Mouse (Mus musculus): Measurements from ENCODE around the gene Tmprss5. TPM values are rescaled to one million over a fixed set of nuclear protein-coding genes. Genes with fewer than 3 reads are reported as not detected.

The Tmprss5 gene
- polyA plus RNA-seq, 1 experiment from 2014 or later, result 0.96 TPM

DNA sequence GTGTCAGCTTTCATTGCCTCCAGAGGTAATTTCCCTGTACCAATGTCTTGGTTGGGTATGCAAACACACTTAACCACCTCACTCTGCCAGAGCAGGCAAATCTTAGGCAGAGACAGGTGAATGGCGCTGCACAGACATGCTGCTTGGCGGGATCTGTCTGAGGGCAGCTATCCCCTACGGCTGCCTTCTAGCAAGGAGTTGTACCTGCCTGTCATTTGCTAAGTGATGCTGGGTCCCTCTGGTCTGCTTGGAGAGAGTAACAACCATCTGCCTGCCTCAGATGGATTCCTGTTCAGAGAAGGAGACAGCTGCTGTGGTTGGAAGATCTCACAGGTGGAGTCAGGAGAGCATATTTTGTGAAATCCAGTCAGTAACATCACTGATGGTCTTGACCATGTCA, 62.8 kb downstream of the Tmprss5 start:
- H3K4me2 ChIP-seq (replicated peaks), result no peak overlapping the region
- no peak for DNase-seq (ENCODE audit: low spot score)
- no peak for ATAC-seq (ENCODE audit: low FRiP score)
- no peaks in the 10 kb centered on the region for H3K36me3 ChIP-seq (replicated peaks; ENCODE audit: control insufficient read depth, insufficient read depth)
- no peak overlapping the region for H3K4me3 ChIP-seq (replicated peaks; ENCODE audit: low read length)
- H3K9ac ChIP-seq, result no peak overlapping the region
- H3K27ac ChIP-seq, result no peak overlapping the region
- 87% methylated on average over 3 of the region's 3 CpGs for WGBS
- H3K4me1 ChIP-seq (replicated peaks; ENCODE audit: control insufficient read depth, insufficient read depth, low read length), result no peaks in the 10 kb centered on the region
- no peaks in the 10 kb centered on the region for H3K9me3 ChIP-seq (ENCODE audit: control insufficient read depth, low read length)
- no peaks in the 10 kb centered on the region for H3K27me3 ChIP-seq (ENCODE audit: control insufficient read depth, insufficient read depth, low read length)

DNA sequence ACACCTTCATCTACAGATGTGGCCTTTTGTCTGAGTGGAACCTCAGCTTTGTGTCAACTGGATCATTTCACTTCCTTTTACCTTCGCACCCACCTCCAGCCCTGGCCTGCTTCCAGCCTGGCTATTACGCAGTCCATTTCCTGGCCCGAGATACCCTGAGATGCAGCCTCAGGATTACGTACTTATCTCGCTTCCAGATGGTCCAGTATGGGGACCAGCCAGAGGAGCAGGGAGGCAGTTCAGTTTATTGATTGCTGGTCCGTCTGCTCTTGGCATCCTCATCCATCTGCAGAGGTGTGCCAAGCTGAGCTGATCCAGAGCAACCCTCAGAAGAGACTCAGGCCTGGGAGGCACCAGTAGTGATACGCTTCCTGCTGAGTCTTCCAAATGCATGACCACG, 64.7 kb downstream of the Tmprss5 start:
- DNase-seq (ENCODE audit: low spot score), result no peak
- Histone ChIP-seq H3K9me3 (ENCODE audit: control insufficient read depth, low read length) (no peaks in the 10 kb centered on the region), H3K27me3 (ENCODE audit: control insufficient read depth, insufficient read depth, low read length) (no peaks in the 10 kb centered on the region), H3K36me3 (replicated peaks; ENCODE audit: control insufficient read depth, insufficient read depth) (no peaks in the 10 kb centered on the region), H3K4me3 (replicated peaks; ENCODE audit: low read length) (no peak overlapping the region), H3K4me2 (replicated peaks) (no peak overlapping the region), H3K4me1 (replicated peaks; ENCODE audit: control insufficient read depth, insufficient read depth, low read length) (no peaks in the 10 kb centered on the region), H3K9ac (no peak overlapping the region), H3K27ac (no peak overlapping the region)
- no peak for ATAC-seq (ENCODE audit: low FRiP score)
- WGBS, result 76% methylated on average over 8 of the region's 8 CpGs

DNA sequence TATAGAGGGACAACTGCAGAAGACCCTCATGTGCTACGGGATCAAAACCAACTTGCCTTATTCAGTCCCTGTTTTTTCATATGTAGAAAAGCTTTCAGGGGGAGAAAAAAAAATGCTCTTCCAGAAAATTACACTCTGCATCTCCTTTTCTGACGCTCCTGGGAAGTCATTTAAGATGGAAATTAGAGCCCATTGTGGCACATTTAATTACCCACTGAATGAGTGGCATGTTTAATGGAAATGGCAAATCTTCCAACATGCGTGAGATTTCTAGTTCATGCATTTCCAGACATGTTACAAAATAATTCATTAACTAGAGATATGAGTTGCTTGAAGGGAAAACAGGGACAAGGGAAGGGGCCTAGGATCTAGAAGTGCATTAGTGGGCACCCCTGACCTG, 66.0 kb downstream of the Tmprss5 start:
- 46% methylated on average over 3 of the region's 3 CpGs for WGBS
- H3K4me1 ChIP-seq (replicated peaks; ENCODE audit: control insufficient read depth, insufficient read depth, low read length), result no peaks in the 10 kb centered on the region
- H3K27me3 ChIP-seq (ENCODE audit: control insufficient read depth, insufficient read depth, low read length), result no peaks in the 10 kb centered on the region
- no peak for ATAC-seq (ENCODE audit: low FRiP score)
- no peak overlapping the region for H3K4me3 ChIP-seq (replicated peaks; ENCODE audit: low read length)
- no peak overlapping the region for H3K9ac ChIP-seq
- H3K9me3 ChIP-seq (ENCODE audit: control insufficient read depth, low read length), result no peaks in the 10 kb centered on the region
- H3K4me2 ChIP-seq (replicated peaks), result no peak overlapping the region
- DNase-seq (ENCODE audit: low spot score), result no peak
- H3K27ac ChIP-seq, result no peak overlapping the region
- H3K36me3 ChIP-seq (replicated peaks; ENCODE audit: control insufficient read depth, insufficient read depth), result no peaks in the 10 kb centered on the region

Other genes starting within 250 kb of the Tmprss5 start
- gene Zbtb16, start 245.0 kb upstream of the Tmprss5 start, polyA plus RNA-seq (2014; fragmentation: Nextera tagmentation; extraction: Ambion mirVana), result 5.3 and 6.0 TPM in 2 replicates
- 1.1 and 1.9 TPM in 2 replicates for gene Htr3a, start 170.2 kb upstream of the Tmprss5 start, polyA plus RNA-seq (2014; fragmentation: Nextera tagmentation; extraction: Ambion mirVana)
- 0.13 and 0.14 TPM in 2 replicates for gene Htr3b, start 116.3 kb upstream of the Tmprss5 start, polyA plus RNA-seq (2014; fragmentation: Nextera tagmentation; extraction: Ambion mirVana)
- 31.7 and 36.4 TPM in 2 replicates for gene Usp28, start 95.9 kb upstream of the Tmprss5 start, polyA plus RNA-seq (2014; fragmentation: Nextera tagmentation; extraction: Ambion mirVana)
- 25.1 and 27.8 TPM in 2 replicates for gene Zw10, start 25.6 kb upstream of the Tmprss5 start, polyA plus RNA-seq (2014; fragmentation: Nextera tagmentation; extraction: Ambion mirVana)
- not detected in 2 replicates for gene Gm4894, start 169.3 kb downstream of the Tmprss5 start, polyA plus RNA-seq (2014; fragmentation: Nextera tagmentation; extraction: Ambion mirVana)

Measured in hindbrain, embryonic 14.5 days (tissue).